Mouse (Mus musculus) kidney, adult 2 months (tissue): ENCODE data around the gene B4gat1.

Experiments used
- CTCF ChIP-seq: fragments of 200-500 bp; conservative IDR thresholded peaks from 2 replicates; pipeline ENCODE4 v1.5.1; 2011; ENCODE audit warnings: low read depth, mild to moderate bottlenecking, control low read depth, low read length, moderate library complexity, mixed read lengths; ENCODE audit not compliant: insufficient read depth, insufficient read length
- POLR2A ChIP-seq: fragments of 200-500 bp; IDR thresholded peaks from one replicate; pipeline ENCODE4 v1.6.1; 2011; ENCODE audit warnings: low read depth, low read length, control low read depth

GRCm38 (mm10) chr19:5084834-5085144 is 46.2 kb downstream of the B4gat1 start:
- TF ChIP-seq CTCF (no peak), POLR2A (no peak)
